In genomic region chr11:118927081-118927480, GRCm38 (mm10) we compare ENCODE assay signal across 16 mouse cellular contexts. TPM values are rescaled to one million over a fixed set of nuclear protein-coding genes. Genes with fewer than 3 reads are reported as not detected.
DNase-seq lines count a peak whose midpoint lies in the region; ATAC-seq and TF ChIP-seq lines count a peak whose summit lies in the region.
"Had no signal": no experiment of that assay in that cellular context is flagged by ENCODE, and none has a peak within 500 bp of the region (broad histone marks: within the 10 kb centered on the region; RNA-seq: fewer than 3 reads in every experiment).

No protein-coding gene starts in this region.

- H3K27ac ChIP-seq in kidney, postnatal 0 days, result no peak overlapping the region
- no peak overlapping the region for H3K27ac ChIP-seq in kidney, embryonic 16.5 days (ENCODE audit: low read length)
- no peak overlapping the region for H3K27ac ChIP-seq in limb, embryonic 10.5 days
- H3K27ac ChIP-seq in midbrain, postnatal 0 days (ENCODE audit: low read depth, low read length), result no peak overlapping the region
- H3K27ac ChIP-seq in midbrain, embryonic 16.5 days (ENCODE audit: low read length), result no peak overlapping the region
- H3K27ac ChIP-seq: forebrain, embryonic 10.5 days; macrophage had no signal

- TF ChIP-seq CTCF in kidney, postnatal 0 days (IDR thresholded peaks at IDR 0.05; ENCODE audit: low read depth), result no peak
- no peak for TF ChIP-seq CTCF in midbrain, postnatal 0 days (IDR thresholded peaks at IDR 0.05)

- H3K36me3 ChIP-seq in kidney, postnatal 0 days (ENCODE audit: insufficient read depth, low read length), result no peaks in the 10 kb centered on the region
- H3K36me3 ChIP-seq in kidney, embryonic 16.5 days (ENCODE audit: insufficient read depth, low read length), result no peaks in the 10 kb centered on the region
- H3K36me3 ChIP-seq in limb, embryonic 10.5 days, result no peaks in the 10 kb centered on the region
- H3K36me3 ChIP-seq in midbrain, postnatal 0 days (ENCODE audit: insufficient read depth, low read length), result no peaks in the 10 kb centered on the region
- H3K36me3 ChIP-seq in midbrain, embryonic 16.5 days (ENCODE audit: control insufficient read depth, insufficient read depth, low read length), result no peaks in the 10 kb centered on the region
- H3K36me3 ChIP-seq: forebrain, embryonic 10.5 days; G1E had no signal

- H3K9me3 ChIP-seq in kidney, postnatal 0 days (replicated peaks; ENCODE audit: low read length), result no peaks in the 10 kb centered on the region
- H3K9me3 ChIP-seq in kidney, embryonic 16.5 days (ENCODE audit: low read length), result 0 out of 2 replicates have a peak, but pooled peaks cover 3% of the 10 kb centered on the region
- H3K9me3 ChIP-seq in limb, embryonic 10.5 days (replicated peaks), result no peaks in the 10 kb centered on the region
- no peaks in the 10 kb centered on the region for H3K9me3 ChIP-seq in midbrain, postnatal 0 days (ENCODE audit: low read length)
- H3K9me3 ChIP-seq in midbrain, embryonic 16.5 days (replicated peaks; ENCODE audit: control insufficient read depth, low read length, poor library complexity, severe bottlenecking), result no peaks in the 10 kb centered on the region
- H3K9me3 ChIP-seq: forebrain, embryonic 10.5 days had no signal

- H3K4me1 ChIP-seq in kidney, postnatal 0 days (replicated peaks; ENCODE audit: insufficient read depth, low read length), result no peaks in the 10 kb centered on the region
- no peaks in the 10 kb centered on the region for H3K4me1 ChIP-seq in kidney, embryonic 16.5 days (ENCODE audit: insufficient read depth, low read length)
- H3K4me1 ChIP-seq in limb, embryonic 10.5 days, result no peaks in the 10 kb centered on the region
- 0 out of 2 replicates have a peak, but pooled peaks cover 4% of the 10 kb centered on the region for H3K4me1 ChIP-seq in midbrain, postnatal 0 days (ENCODE audit: insufficient read depth, low read length)
- H3K4me1 ChIP-seq in midbrain, embryonic 16.5 days (ENCODE audit: control insufficient read depth, insufficient read depth, low read length), result 0 out of 2 replicates have a peak, but pooled peaks cover 3% of the 10 kb centered on the region

- no peaks in the 10 kb centered on the region for H3K27me3 ChIP-seq in kidney, postnatal 0 days (ENCODE audit: insufficient read depth, low read length)
- no peaks in the 10 kb centered on the region for H3K27me3 ChIP-seq in kidney, embryonic 16.5 days (ENCODE audit: insufficient read depth, low read length)
- H3K27me3 ChIP-seq in limb, embryonic 10.5 days (ENCODE audit: low read depth, poor library complexity, severe bottlenecking), result no peaks in the 10 kb centered on the region; the same call in 1 of the 2 replicates
- no peaks in the 10 kb centered on the region for H3K27me3 ChIP-seq in midbrain, postnatal 0 days (ENCODE audit: insufficient read depth, low read length)
- no peaks in the 10 kb centered on the region for H3K27me3 ChIP-seq in midbrain, embryonic 16.5 days (ENCODE audit: control insufficient read depth, insufficient read depth, low read depth, low read length)

- no peak overlapping the region for H3K4me2 ChIP-seq in kidney, postnatal 0 days (ENCODE audit: low read length)
- no peak overlapping the region for H3K4me2 ChIP-seq in kidney, embryonic 16.5 days (replicated peaks; ENCODE audit: low read depth, low read length)
- no peak overlapping the region for H3K4me2 ChIP-seq in midbrain, postnatal 0 days (ENCODE audit: low read depth, low read length, poor library complexity, severe bottlenecking)
- no peak overlapping the region for H3K4me2 ChIP-seq in midbrain, embryonic 16.5 days (ENCODE audit: low read length)

- H3K9ac ChIP-seq in kidney, postnatal 0 days (ENCODE audit: low read depth, low read length), result no peak overlapping the region
- no peak overlapping the region for H3K9ac ChIP-seq in kidney, embryonic 16.5 days (replicated peaks; ENCODE audit: low read length)
- no peak overlapping the region for H3K9ac ChIP-seq in midbrain, postnatal 0 days (replicated peaks; ENCODE audit: low read length, poor library complexity, severe bottlenecking)
- H3K9ac ChIP-seq in midbrain, embryonic 16.5 days (ENCODE audit: low read depth, low read length), result no peak overlapping the region

- WGBS in kidney, postnatal 0 days, result 8% methylated on average over 5 of the region's 5 CpGs
- 7% methylated on average over 5 of the region's 5 CpGs for WGBS in kidney, embryonic 16.5 days
- WGBS in limb, embryonic 10.5 days, result 10% methylated on average over 5 of the region's 5 CpGs
- 14% methylated on average over 5 of the region's 5 CpGs for WGBS in midbrain, postnatal 0 days
- 19% methylated on average over 5 of the region's 5 CpGs for WGBS in midbrain, embryonic 16.5 days

- no peak for ATAC-seq in kidney, postnatal 0 days (replicated peaks; ENCODE audit: low FRiP score, low read depth)
- no peak for ATAC-seq in kidney, embryonic 16.5 days (ENCODE audit: low FRiP score, low TSS enrichment)
- ATAC-seq in midbrain, postnatal 0 days (ENCODE audit: low FRiP score), result no peak
- no peak for ATAC-seq in midbrain, embryonic 16.5 days

- H3K4me3 ChIP-seq in kidney, postnatal 0 days (replicated peaks; ENCODE audit: low read depth, low read length), result no peak overlapping the region
- H3K4me3 ChIP-seq in kidney, embryonic 16.5 days (ENCODE audit: low read length), result no peak overlapping the region
- no peak overlapping the region for H3K4me3 ChIP-seq in limb, embryonic 10.5 days
- no peak overlapping the region for H3K4me3 ChIP-seq in midbrain, postnatal 0 days (ENCODE audit: low read depth, low read length)
- no peak overlapping the region for H3K4me3 ChIP-seq in midbrain, embryonic 16.5 days (ENCODE audit: low read depth, low read length)
- H3K4me3 ChIP-seq: forebrain, embryonic 10.5 days had no signal

- peak; percentile 69 for DNase-seq in kidney, postnatal 0 days (ENCODE audit: low spot score)
- peak; percentile 54 for DNase-seq in ES-CJ7 (ENCODE audit: low read depth, low spot score)
- peak; percentile 55 for DNase-seq in R1 (ENCODE audit: low read depth, low spot score)
- DNase-seq in limb, embryonic 10.5 days (ENCODE audit: low spot score), result peak; percentile 69
- DNase-seq in midbrain, postnatal 0 days (ENCODE audit: low spot score), result no peak
- no peak for DNase-seq in cerebellum, postnatal 36 days
- DNase-seq: gastrocnemius, postnatal 14 days; kidney, adult 8-10 months; layer of hippocampus, postnatal 36 days had no signal

RNA-seq across cellular contexts. Expression of gene Rbfox3, which starts 15.7 kb away (rescaled TPM):
- 0.42 and 0.82 TPM in 2 replicates for polyA plus RNA-seq in kidney, postnatal 0 days (2015; fragmentation: Nextera tagmentation; extraction: Ambion mirVana)
- 0.63 and 1.0 TPM in 2 replicates for polyA plus RNA-seq in kidney, embryonic 16.5 days (2015; fragmentation: Nextera tagmentation; extraction: Ambion mirVana)
- 1.4 and 1.7 TPM in 2 replicates for polyA plus RNA-seq in limb, embryonic 10.5 days (2016; fragmentation: Nextera tagmentation; extraction: Ambion mirVana)
- 41.2 and 60.3 TPM in 2 replicates for total RNA-seq in midbrain, postnatal 0 days (2014; rRNA removed)
- 72.5 and 73.3 TPM in 2 replicates for polyA plus RNA-seq in midbrain, postnatal 0 days (2015; fragmentation: Nextera tagmentation; extraction: Ambion mirVana)
- polyA plus RNA-seq in midbrain, embryonic 16.5 days (2015; fragmentation: Nextera tagmentation; extraction: Ambion mirVana), result 49.1 and 54.9 TPM in 2 replicates
- total RNA-seq: common myeloid progenitor, adult 5-6 weeks; monocyte, adult 5-6 weeks had no signal
- polyA plus RNA-seq: G1E, macrophage had no signal

Comparison
In these comparisons a context has a peak if more than half of its experiments do, and no peak if none do; other contexts are left out.
1. DNase-seq: peak in kidney, postnatal 0 days (single experiment), ES-CJ7 (single experiment), R1 (single experiment) and limb, embryonic 10.5 days (single experiment); none in midbrain, postnatal 0 days (single experiment) and cerebellum, postnatal 36 days (0 of 2).
2. RNA of gene Rbfox3, which starts 15.7 kb away (polyA plus RNA-seq): 72.5 to 73.3 TPM in midbrain, postnatal 0 days and 49.1 to 54.9 TPM in midbrain, embryonic 16.5 days; 1.4 to 1.7 TPM in limb, embryonic 10.5 days, 0.63 to 1.0 TPM in kidney, embryonic 16.5 days and 0.42 to 0.82 TPM in kidney, postnatal 0 days; every median in the first group is over 10 times any median in the second.